Mouse (Mus musculus): ENCODE results near the gene Inpp5a.

Inpp5a gene

GRCm38 (mm10) chr7:139479626-139480025 lies 90.7 kb downstream of the Inpp5a start:
- DNase-seq (ENCODE audit: low spot score) = no peak

DNA sequence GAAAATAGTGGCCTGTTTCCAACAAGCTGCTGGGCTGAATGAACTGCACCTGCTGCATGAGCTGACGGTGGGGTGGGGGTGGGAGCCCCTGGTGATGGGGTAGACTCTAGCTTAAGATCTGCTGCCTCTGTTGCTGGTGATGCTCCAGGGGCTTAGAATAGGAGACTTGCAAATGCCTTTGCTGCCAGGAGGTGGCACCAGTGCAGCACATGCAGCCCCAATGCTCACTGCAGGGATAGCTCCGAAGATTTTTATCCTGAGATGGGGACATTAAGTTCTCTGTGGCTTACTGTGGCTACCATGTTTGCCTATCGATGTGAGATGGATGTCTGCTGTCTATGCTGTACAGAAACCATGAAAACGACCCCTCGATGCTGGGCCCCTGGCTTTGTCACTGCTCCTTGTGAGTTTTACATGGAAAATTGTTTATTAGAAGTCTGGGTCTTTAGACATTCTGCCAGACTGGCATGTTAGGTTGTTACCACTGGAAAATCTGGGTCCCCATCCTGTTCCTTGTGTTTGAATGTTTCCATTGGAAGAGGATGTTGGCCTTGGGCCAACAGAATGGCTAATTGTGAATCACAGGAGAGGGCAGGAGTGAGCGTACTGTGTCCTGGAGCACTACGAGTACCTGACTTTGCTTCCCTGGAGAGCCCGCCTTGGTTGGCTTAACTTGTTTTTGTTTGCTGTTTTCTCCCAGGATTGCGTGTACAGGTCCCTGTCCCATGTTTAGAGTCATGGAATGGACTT lies 95.5 kb downstream of the Inpp5a start:
- DNase-seq (ENCODE audit: low spot score) = no peak

GRCm38 (mm10) chr7:139489721-139490211 lies 100.9 kb downstream of the Inpp5a start:
- DNase-seq (ENCODE audit: low spot score) = no peak

DNA sequence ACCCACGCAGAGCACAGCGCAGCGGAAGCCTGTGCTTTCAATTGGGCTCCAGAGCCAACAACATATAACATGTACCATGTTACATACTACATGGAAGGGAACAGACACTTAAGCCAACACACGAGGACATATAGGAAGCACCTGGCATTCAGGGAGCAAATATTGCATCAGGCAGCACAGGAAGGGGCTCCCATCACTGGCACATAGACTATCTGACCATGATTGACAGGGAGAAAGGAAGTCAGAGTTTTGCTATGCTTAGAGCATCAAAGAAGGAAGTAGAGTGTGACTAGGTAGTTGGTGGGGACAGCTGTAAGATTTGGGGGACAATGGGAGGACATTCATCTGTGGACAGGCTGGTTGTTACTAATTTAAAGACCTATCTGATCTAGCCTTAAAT lies 103.4 kb downstream of the Inpp5a start:
- DNase-seq (ENCODE audit: low spot score) = no peak

DNA sequence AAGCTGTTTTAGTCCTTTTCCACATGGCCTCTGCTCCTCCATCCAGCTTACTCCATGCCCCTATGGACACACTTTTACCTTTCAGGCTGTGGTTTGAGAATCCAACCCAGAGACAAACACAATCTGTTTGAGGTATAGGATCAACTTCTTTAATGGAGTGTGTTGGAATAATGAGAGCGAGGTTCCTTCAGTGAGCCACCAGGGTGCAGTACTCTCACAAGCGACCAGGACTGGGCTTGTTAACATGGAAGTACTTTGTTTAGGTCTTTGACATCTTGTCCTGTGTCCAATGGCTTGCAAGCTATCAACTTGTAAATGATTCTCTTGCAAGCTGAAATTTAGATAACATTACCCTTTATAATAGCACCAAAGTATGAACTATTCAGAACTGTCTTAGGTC lies 104.0 kb downstream of the Inpp5a start:
- no peak for DNase-seq (ENCODE audit: low spot score)

DNA sequence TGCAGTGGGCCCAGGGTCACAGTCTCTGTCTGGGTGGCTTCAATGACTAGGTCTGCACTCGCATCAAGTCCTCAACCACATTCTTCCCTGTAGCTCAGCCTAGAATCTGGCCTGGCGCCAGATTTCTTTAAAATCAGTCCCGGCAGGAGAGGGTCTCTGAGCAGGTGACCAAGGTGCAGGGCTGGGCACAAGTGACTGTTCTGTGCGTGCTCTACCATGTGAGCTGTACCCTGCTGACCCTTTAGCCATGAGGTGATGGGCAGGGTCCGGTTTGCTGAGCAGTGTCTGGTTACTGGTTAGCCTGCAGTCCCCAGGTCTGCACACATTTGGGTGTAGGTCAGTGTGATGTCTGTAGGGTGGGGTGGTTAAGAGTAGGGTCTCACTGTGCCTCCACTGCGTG lies 106.9 kb downstream of the Inpp5a start:
- no peak for DNase-seq (ENCODE audit: low spot score)

- no peak for DNase-seq (ENCODE audit: low spot score)
Observed at GRCm38 (mm10) chr7:139498038-139498625, 109.2 kb downstream of the Inpp5a start.

DNA sequence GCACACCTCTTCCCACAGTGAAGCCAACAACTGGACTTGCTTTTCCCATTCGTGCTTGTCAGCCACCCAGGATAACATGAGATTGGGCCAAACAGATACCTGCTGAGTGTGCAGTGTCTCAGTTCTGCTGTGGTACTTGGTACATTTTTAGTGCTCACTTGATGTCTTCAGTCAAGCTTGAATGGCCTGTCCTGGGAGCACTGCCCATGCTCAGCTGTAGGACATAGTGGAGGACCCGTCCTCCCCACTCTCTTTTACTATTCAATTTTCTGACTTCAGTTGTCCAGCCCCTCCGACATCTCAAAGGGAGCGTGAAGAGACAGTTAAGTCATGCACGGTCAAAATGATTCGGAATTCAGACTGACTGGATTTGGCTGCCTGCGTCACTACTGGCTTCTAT lies 115.2 kb downstream of the Inpp5a start:
- DNase-seq (ENCODE audit: low spot score) = no peak

GRCm38 (mm10) chr7:139506677-139507412 lies 117.9 kb downstream of the Inpp5a start:
- no peak for DNase-seq (ENCODE audit: low spot score)

GRCm38 (mm10) chr7:139508938-139509337 lies 120.0 kb downstream of the Inpp5a start:
- DNase-seq (ENCODE audit: low spot score) = no peak

DNA sequence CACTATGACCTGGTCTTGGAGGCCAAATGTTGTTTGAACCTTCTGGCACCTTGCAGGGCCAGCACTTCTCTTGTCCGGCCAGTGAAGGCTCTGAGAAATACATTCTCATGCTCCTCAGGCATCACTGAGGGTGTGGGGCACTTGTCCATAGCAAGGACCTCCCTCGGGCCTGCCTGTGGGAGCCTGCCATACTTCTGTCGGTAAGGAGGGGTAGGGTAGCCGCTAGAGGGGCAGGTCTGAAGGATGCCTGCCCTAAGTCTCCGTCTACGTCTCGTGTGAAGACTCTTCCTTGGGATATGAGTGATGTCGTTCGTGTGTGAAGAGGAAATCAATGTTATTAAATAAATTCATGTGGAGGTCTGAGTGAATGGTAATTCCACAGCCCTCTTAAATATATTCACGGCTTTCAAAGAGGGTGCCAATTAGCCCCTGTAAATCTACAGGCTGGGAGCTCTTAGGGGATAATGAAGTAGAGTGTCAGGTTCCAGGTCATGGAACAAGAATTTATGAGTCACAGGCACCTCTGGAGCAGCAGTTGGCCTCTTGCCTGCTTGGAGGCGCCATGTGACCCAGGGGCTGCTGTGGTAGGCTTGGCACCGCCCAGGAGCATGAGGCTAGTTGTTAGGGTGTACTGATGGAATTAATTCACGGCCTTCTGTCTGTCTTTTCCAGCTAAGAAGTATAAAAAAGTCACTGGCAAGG lies 127.2 kb downstream of the Inpp5a start:
- no peak for DNase-seq (ENCODE audit: low spot score)

GRCm38 (mm10) chr7:139516661-139517016 lies 127.7 kb downstream of the Inpp5a start:
- no peak for DNase-seq (ENCODE audit: low spot score)

GRCm38 (mm10) chr7:139518352-139518751 lies 129.4 kb downstream of the Inpp5a start:
- DNase-seq (ENCODE audit: low spot score) = no peak

DNA sequence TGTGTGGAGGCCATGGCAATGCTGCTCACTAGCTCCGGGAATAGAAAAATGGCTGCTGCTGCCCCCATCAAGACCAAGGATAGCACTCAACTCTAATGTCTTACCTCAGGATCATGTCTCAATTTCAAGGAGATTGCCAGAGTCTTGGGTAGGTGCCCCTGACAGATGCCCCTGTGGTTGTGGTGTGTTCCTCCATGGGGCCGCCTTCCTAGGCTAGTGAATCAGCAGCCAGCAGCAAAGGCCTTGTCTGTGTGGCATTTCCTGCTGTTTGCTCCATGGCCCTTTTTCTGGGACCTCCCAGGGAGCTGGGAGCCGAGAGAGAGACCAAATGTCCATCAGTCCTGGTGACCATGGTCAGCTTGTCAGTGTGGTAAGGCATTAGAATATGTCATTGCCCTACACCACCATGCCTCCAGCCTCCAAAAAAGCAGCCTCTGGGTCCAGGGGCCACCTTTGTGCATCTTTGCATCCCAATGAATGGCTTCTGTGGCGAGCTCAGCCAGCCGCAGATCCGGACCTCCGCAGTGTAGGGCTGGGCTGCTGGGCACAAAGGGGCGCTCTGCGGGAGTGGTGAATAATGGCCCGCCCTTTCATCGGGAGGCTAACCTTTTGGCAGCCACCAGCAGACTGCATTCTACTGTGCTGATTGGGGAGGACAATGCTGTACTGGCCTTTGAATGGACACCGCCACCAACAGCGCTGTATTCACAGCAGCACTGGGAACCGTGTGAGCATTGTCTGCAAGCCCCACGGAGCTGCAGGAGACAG lies 139.6 kb downstream of the Inpp5a start:
- no peak for DNase-seq (ENCODE audit: low spot score)

DNA sequence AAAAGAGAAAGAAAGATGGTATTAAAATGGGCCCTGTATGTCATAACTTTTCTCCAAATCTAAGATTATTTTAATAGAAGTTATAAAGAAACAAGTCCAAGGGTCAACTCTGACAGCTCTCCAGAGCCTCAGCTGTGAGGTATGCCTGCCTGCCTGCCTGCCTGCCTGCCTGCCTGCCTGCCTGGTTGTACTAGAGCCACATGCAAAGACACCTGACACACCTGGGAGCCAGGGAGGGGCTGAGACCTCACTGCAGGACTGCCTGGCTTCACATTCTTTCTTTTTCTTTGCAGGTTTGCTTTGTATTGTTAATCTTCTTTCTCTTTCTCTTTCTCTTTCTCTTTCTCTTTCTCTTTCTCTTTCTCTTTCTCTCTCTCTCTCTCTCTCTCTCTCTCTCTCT lies 140.3 kb downstream of the Inpp5a start:
- no peak for DNase-seq (ENCODE audit: low spot score)

- no peak for DNase-seq (ENCODE audit: low spot score)
Observed at GRCm38 (mm10) chr7:139530591-139531427, 141.9 kb downstream of the Inpp5a start.

DNA sequence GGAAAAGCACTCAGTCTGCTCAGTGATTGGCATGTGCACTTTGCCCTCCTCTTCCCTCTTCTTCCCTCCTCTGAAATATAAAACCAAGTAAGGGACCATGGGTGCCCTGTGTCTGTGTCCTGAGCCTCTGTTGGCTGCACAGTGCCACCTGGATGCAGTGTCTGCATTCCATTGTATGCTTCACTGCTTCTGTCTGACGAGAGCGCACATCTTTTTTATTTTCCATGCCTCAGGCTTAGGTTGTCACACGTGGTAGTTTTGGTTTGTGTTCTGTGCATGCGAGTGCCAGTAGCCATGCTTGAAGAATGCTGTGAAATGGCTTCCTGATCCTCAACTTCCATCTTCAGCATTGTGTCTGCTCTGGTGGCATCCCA lies 142.5 kb downstream of the Inpp5a start:
- no peak for DNase-seq (ENCODE audit: low spot score)

DNA sequence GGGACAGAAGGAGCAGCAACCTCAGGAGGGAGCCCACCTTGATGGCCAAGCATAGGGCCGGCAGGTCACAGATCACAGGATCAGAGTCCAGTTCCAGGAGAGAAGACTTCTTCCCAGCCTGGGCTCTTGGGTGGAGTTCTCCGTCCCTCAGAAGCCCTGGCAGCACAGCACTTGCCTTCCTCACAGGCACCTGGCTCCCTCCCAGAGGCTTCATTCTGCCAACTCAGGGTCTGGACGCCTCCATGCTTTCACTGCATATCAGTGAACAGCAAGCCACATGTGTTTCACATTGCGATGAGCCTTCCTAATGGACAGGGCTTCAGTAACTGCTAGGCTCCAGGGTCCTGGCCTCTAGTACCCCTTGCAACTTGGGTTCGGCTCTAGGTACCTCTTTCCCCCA lies 147.4 kb downstream of the Inpp5a start:
- DNase-seq (ENCODE audit: low spot score) = no peak

- no peak for DNase-seq (ENCODE audit: low spot score)
Observed at GRCm38 (mm10) chr7:139536831-139537230, 147.9 kb downstream of the Inpp5a start.

DNA sequence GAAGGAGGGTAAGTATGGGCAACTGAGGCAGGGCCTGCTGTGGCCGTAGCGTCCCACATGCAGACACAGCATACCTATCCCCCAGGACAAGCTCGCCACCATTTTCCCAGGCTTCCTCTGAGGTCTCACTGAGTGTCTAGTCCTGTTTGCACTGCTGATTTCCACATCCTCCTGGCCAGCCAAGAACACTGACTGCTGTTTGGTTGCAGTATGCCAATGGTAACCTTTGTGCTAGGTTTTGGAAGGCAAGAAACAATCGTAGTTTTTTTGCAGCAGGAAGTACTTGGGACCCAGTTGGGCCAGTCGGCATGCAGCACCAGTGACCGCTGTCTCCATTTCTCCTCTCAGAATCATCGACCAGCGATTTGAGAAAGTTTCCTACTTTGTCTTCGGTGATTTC lies 148.9 kb downstream of the Inpp5a start:
- DNase-seq (ENCODE audit: low spot score) = no peak

- no peak for DNase-seq (ENCODE audit: low spot score)
Observed at GRCm38 (mm10) chr7:139538541-139538940, 149.6 kb downstream of the Inpp5a start.

All from urinary bladder, postnatal 25 days (tissue).